Mouse (Mus musculus) megakaryocyte, embryonic 14.5 days (primary cell): ENCODE measurements around the gene Dach1.

Experiments used
- FLI1 ChIP-seq: IDR thresholded peaks from 2 replicates; pipeline ENCODE4 v1.6.1; 2012; ENCODE audit warnings: low read length, inconsistent platforms, mixed read lengths
- GATA1 ChIP-seq: IDR thresholded peaks from 3 replicates; pipeline ENCODE4 v1.6.1; 2012; ENCODE audit warnings: mixed read lengths, low read length, inconsistent platforms, borderline replicate concordance

DNA sequence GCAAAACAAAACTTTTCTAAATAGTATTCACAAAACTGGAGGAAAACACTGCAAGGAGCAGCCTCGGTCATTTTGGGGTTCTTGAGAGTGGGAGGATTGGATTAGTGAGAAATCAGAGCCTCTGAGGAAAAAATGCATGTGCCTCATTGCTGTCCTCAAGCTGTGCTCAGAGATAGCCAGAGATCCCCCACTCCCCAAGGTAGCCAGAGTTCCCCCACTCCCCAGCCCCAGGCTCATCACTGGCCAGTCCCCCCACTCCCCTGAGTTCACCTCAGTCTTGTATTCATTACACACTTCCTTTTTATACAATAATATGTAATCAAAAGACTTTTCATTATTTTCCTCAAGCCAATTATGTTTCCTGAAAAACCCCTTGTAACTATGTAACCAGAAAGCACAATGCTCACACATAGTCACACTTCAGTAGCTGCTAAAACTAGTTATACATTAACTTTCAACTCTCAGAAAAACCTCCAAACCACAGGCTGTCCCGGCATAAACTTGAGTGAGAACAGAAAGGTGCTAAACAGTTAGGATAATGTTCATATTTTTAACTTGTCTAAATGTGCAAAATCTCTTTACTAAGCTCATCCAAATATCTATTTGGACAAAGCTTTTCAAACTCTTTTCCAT is 395.3 kb downstream of the Dach1 start:
- TF ChIP-seq GATA1 (no peak), FLI1 (no peak)
